Mouse (Mus musculus): Measurements from ENCODE around the gene Usp5. TPM values are rescaled to one million over a fixed set of nuclear protein-coding genes. Genes with fewer than 3 reads are reported as not detected.
A peak's percentile ranks its signal among the peaks of the same experiment; 100 is the strongest.

Usp5 gene
- polyA plus RNA-seq, 1 experiment = 132 TPM

GRCm38 (mm10) chr6:124828101-124828592 is 1.1 kb downstream of the Usp5 start:
- TF ChIP-seq MAX (IDR thresholded peaks at IDR 0.05) = peak; percentile 41
- no peak for TF ChIP-seq FOSL1 (IDR thresholded peaks at IDR 0.05; ENCODE audit: insufficient read depth, low read length, poor library complexity, severe bottlenecking)
- peaks cover 56% of the 10 kb centered on the region for H3K79me2 ChIP-seq (ENCODE audit: control insufficient read depth, insufficient read depth)
- peak overlapping the region; percentile 36 for H3ac ChIP-seq (ENCODE audit: control insufficient read depth, insufficient read length, low read depth)
- peak overlapping the region; percentile 68 for H3K4me3 ChIP-seq (ENCODE audit: insufficient read depth, poor library complexity, severe bottlenecking)
- no peaks in the 10 kb centered on the region for H3K27me3 ChIP-seq (ENCODE audit: control insufficient read depth, insufficient read depth, insufficient read length)
- peaks cover 27% of the 10 kb centered on the region for H3K79me3 ChIP-seq (ENCODE audit: low read depth)
- peaks cover 59% of the 10 kb centered on the region for H3K36me3 ChIP-seq (ENCODE audit: control insufficient read depth, insufficient read depth)

- peaks cover 22% of the 10 kb centered on the region for H3K79me2 ChIP-seq (ENCODE audit: control insufficient read depth, insufficient read depth)
- H3ac ChIP-seq (ENCODE audit: control insufficient read depth, insufficient read length, low read depth) = no peak overlapping the region
- peaks cover 5% of the 10 kb centered on the region for H3K79me3 ChIP-seq (ENCODE audit: low read depth)
- peaks cover 96% of the 10 kb centered on the region for H3K36me3 ChIP-seq (ENCODE audit: control insufficient read depth, insufficient read depth)
- no peak overlapping the region for H3K4me3 ChIP-seq (ENCODE audit: insufficient read depth, poor library complexity, severe bottlenecking)
- no peaks in the 10 kb centered on the region for H3K27me3 ChIP-seq (ENCODE audit: control insufficient read depth, insufficient read depth, insufficient read length)
- TF ChIP-seq FOSL1 (IDR thresholded peaks at IDR 0.05; ENCODE audit: insufficient read depth, low read length, poor library complexity, severe bottlenecking) = no peak
- no peak for TF ChIP-seq MYOG (IDR thresholded peaks at IDR 0.05; ENCODE audit: control insufficient read depth, extremely low read depth, insufficient read length)
- TF ChIP-seq MYOD1 (IDR thresholded peaks at IDR 0.05; ENCODE audit: control insufficient read depth, insufficient read length, low read depth) = no peak
- TF ChIP-seq CEBPB (IDR thresholded peaks at IDR 0.05; ENCODE audit: low read depth) = no peak
- TF ChIP-seq USF1 (IDR thresholded peaks at IDR 0.05; ENCODE audit: low read depth) = no peak
- TF ChIP-seq MAX (IDR thresholded peaks at IDR 0.05) = no peak
- no peak for TF ChIP-seq CTCF (IDR thresholded peaks at IDR 0.05; ENCODE audit: control insufficient read depth, insufficient read depth, insufficient read length)
Observed at GRCm38 (mm10) chr6:124822049-124822448, 7.2 kb downstream of the Usp5 start.

GRCm38 (mm10) chr6:124820891-124821290 is 8.4 kb downstream of the Usp5 start:
- no peak overlapping the region for H3ac ChIP-seq (ENCODE audit: control insufficient read depth, insufficient read length, low read depth)
- H3K79me2 ChIP-seq (ENCODE audit: control insufficient read depth, insufficient read depth) = peaks cover 11% of the 10 kb centered on the region
- peaks cover 95% of the 10 kb centered on the region for H3K36me3 ChIP-seq (ENCODE audit: control insufficient read depth, insufficient read depth)
- no peak overlapping the region for H3K4me3 ChIP-seq (ENCODE audit: insufficient read depth, poor library complexity, severe bottlenecking)
- TF ChIP-seq USF1 (IDR thresholded peaks at IDR 0.05; ENCODE audit: low read depth) = no peak
- peaks cover 2% of the 10 kb centered on the region for H3K79me3 ChIP-seq (ENCODE audit: low read depth)
- no peaks in the 10 kb centered on the region for H3K27me3 ChIP-seq (ENCODE audit: control insufficient read depth, insufficient read depth, insufficient read length)

- H3K79me3 ChIP-seq (ENCODE audit: low read depth) = peaks cover 8% of the 10 kb centered on the region
- no peaks in the 10 kb centered on the region for H3K27me3 ChIP-seq (ENCODE audit: control insufficient read depth, insufficient read depth, insufficient read length)
- no peak for TF ChIP-seq MAX (IDR thresholded peaks at IDR 0.05)
- no peak for TF ChIP-seq CTCF (IDR thresholded peaks at IDR 0.05; ENCODE audit: control insufficient read depth, insufficient read depth, insufficient read length)
- TF ChIP-seq USF1 (IDR thresholded peaks at IDR 0.05; ENCODE audit: low read depth) = no peak
- TF ChIP-seq MYOG (IDR thresholded peaks at IDR 0.05; ENCODE audit: control insufficient read depth, extremely low read depth, insufficient read length) = no peak
- TF ChIP-seq FOSL1 (IDR thresholded peaks at IDR 0.05; ENCODE audit: insufficient read depth, low read length, poor library complexity, severe bottlenecking) = no peak
- no peak for TF ChIP-seq CEBPB (IDR thresholded peaks at IDR 0.05; ENCODE audit: low read depth)
- no peak for TF ChIP-seq MYOD1 (IDR thresholded peaks at IDR 0.05; ENCODE audit: control insufficient read depth, insufficient read length, low read depth)
- H3ac ChIP-seq (ENCODE audit: control insufficient read depth, insufficient read length, low read depth) = no peak overlapping the region
- peaks cover 77% of the 10 kb centered on the region for H3K36me3 ChIP-seq (ENCODE audit: control insufficient read depth, insufficient read depth)
- H3K79me2 ChIP-seq (ENCODE audit: control insufficient read depth, insufficient read depth) = peaks cover 10% of the 10 kb centered on the region
- H3K4me3 ChIP-seq (ENCODE audit: insufficient read depth, poor library complexity, severe bottlenecking) = no peak overlapping the region
Observed at GRCm38 (mm10) chr6:124817971-124818370, 11.3 kb downstream of the Usp5 start.

GRCm38 (mm10) chr6:124817563-124817962 is 11.7 kb downstream of the Usp5 start:
- TF ChIP-seq USF1 (IDR thresholded peaks at IDR 0.05; ENCODE audit: low read depth) = no peak
- no peak for TF ChIP-seq MAX (IDR thresholded peaks at IDR 0.05)
- no peak for TF ChIP-seq CTCF (IDR thresholded peaks at IDR 0.05; ENCODE audit: control insufficient read depth, insufficient read depth, insufficient read length)
- TF ChIP-seq MYOD1 (IDR thresholded peaks at IDR 0.05; ENCODE audit: control insufficient read depth, insufficient read length, low read depth) = no peak
- TF ChIP-seq MYOG (IDR thresholded peaks at IDR 0.05; ENCODE audit: control insufficient read depth, extremely low read depth, insufficient read length) = no peak
- no peak for TF ChIP-seq CEBPB (IDR thresholded peaks at IDR 0.05; ENCODE audit: low read depth)
- TF ChIP-seq FOSL1 (IDR thresholded peaks at IDR 0.05; ENCODE audit: insufficient read depth, low read length, poor library complexity, severe bottlenecking) = no peak
- Histone ChIP-seq H3K79me2 (ENCODE audit: control insufficient read depth, insufficient read depth) (peaks cover 14% of the 10 kb centered on the region), H3K27me3 (ENCODE audit: control insufficient read depth, insufficient read depth, insufficient read length) (no peaks in the 10 kb centered on the region), H3K79me3 (ENCODE audit: low read depth) (peaks cover 12% of the 10 kb centered on the region), H3K4me3 (ENCODE audit: insufficient read depth, poor library complexity, severe bottlenecking) (no peak overlapping the region), H3ac (ENCODE audit: control insufficient read depth, insufficient read length, low read depth) (no peak overlapping the region), H3K36me3 (ENCODE audit: control insufficient read depth, insufficient read depth) (peaks cover 75% of the 10 kb centered on the region)

- Histone ChIP-seq H3K27me3 (ENCODE audit: control insufficient read depth, insufficient read depth, insufficient read length) (no peaks in the 10 kb centered on the region), H3K36me3 (ENCODE audit: control insufficient read depth, insufficient read depth) (peaks cover 75% of the 10 kb centered on the region), H3K79me2 (ENCODE audit: control insufficient read depth, insufficient read depth) (peaks cover 19% of the 10 kb centered on the region), H3K79me3 (ENCODE audit: low read depth) (peaks cover 16% of the 10 kb centered on the region), H3K4me3 (ENCODE audit: insufficient read depth, poor library complexity, severe bottlenecking) (no peak overlapping the region), H3ac (ENCODE audit: control insufficient read depth, insufficient read length, low read depth) (no peak overlapping the region)
- TF ChIP-seq CTCF (IDR thresholded peaks at IDR 0.05; ENCODE audit: control insufficient read depth, insufficient read depth, insufficient read length) = no peak
- TF ChIP-seq MYOD1 (IDR thresholded peaks at IDR 0.05; ENCODE audit: control insufficient read depth, insufficient read length, low read depth) = no peak
Observed at GRCm38 (mm10) chr6:124817125-124817524, 12.2 kb downstream of the Usp5 start.

All from C2C12 (cell line).